Mouse (Mus musculus) megakaryocyte-erythroid progenitor cell, adult 5-6 weeks (primary cell): Measurements from ENCODE around the gene Sema7a. TPM values are rescaled to one million over a fixed set of nuclear protein-coding genes. Genes with fewer than 3 reads are reported as not detected.

ENCODE experiments used
- ATAC-seq: replicated peaks from 2 replicates; pipeline ENCODE4 v1.8.0; 2016; ENCODE audit warnings: mild to moderate bottlenecking, inconsistent platforms; ENCODE audit not compliant: severe bottlenecking, poor library complexity, low FRiP score, low TSS enrichment
- total RNA-seq, 2 experiments: library from RNA; stranded (forward) in 1 of 2; stranded (reverse) in 1 of 2; fragments of 200-1000, 215-1000 nt in 1 of 2; fragments of >200 nt in 1 of 2; fragmentation: Nextera tagmentation in 1 of 2; gene quantifications; 2 replicates each; pipeline ENCODE4 v1.2.3; 2014 to 2017

Sema7a gene
- total RNA-seq, 2 experiments from 2014 or later, result not detected

DNA sequence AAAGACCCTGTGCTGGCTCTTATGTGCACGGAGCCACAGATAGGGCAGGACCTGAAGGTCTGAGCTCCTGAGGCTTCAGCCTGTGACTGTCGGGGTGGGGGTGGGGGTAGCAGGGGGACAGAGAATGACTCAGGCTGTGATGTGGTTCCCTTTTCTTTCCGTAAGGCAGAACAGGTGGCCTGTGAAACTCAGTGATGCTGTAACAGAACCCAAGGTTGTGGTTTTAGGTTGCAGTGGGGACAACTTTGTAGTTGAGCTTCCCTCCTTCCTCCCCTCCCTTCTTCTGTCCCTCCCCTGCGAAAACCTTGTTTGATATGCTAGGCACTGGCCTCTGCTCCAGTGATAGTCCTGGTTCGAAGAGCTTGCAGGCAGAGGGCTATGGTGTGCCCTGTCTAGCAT lies 16.9 kb downstream of the Sema7a start:
- no peak for ATAC-seq

DNA sequence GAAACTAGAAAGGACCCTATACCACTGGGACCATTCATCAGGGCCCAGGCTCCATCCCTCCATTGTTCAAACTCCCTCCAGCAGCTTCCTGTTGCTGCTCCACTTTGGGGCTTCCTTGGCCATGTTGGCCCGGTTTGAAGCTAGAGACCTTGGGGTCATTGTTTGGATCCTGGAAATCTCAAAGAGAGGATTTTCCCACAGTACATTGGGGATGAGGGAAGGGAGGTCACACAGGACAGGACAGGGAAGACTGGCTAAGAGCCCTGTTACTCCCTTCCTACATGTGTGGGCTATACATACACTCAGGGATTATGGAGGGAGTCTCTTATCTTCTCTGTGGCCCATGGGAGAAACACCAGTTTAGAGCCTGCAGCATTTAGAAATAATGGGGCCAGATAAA lies 18.7 kb downstream of the Sema7a start:
- ATAC-seq, result no peak

DNA sequence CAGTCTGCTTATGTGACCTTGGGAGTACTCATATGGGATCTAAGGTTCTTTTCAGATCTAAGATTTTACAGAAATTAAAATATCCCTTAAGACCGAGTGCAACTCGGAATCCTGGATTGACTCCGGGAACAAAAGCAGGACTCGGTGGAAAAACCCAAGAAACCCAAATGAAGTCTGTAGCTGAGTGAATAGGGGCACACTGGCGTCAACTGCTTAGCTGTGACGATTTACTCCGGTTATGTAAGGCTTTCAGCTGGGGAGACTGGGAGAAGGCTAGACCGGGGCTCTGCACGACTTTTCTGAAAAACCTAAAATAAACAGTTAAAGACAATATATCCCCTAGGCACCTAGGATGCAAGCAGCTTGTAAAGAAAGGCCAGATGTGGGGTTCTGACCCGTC lies 19.5 kb downstream of the Sema7a start:
- ATAC-seq, result no peak

DNA sequence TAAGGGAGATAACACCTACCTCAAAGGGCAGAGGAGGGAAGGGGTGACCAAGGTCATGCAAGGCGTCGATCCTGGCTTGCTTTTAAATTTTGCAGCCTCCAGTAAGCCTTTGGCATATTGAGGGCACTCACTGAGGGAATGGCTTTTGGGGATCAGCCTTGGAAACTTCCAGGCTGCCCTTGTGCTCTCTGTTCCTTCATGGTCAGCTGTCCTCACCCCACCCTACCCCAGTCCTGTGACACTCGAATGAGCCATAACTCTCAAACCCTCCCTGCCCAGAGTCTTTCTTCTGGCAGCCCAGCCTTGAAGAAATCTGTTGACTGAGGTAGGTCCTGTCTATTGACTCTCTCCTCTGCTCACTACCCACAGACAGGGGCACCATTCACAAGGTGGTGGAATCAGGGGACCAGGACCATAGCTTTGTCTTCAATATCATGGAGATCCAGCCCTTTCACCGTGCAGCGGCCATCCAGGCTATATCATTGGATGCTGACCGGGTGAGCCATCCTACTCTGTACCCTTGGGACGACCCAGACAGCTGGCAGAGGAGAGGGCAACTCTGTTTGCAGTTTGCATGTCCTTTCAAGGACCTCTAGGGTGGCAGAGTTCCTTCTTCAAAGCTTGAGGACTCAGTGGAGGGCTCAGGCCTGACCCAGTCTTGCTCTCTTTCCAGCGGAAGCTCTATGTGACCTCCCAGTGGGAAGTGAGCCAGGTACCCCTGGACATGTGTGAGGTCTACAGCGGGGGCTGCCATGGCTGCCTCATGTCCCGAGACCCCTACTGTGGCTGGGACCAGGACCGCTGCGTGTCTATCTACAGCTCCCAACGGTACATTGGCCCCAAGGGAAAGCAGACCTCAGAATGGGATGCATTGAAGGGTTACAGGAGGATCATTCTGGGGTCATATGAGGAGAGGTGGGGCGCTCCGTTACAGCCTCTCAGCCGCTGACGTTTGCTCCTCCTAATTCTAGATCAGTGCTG lies 20.3 kb downstream of the Sema7a start:
- ATAC-seq, result no peak

DNA sequence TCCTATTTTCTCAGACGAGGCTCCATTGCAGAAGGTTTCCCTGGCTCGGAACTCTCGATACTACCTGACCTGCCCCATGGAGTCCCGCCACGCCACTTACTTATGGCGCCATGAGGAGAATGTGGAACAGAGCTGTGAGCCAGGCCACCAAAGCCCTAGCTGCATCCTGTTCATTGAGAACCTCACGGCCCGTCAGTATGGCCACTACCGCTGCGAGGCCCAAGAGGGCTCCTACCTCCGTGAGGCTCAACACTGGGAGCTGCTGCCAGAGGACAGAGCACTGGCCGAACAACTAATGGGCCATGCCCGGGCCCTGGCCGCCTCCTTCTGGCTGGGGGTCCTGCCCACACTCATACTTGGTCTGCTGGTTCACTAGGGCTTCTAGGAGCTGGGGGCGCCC lies 21.3 kb downstream of the Sema7a start:
- ATAC-seq, result no peak

DNA sequence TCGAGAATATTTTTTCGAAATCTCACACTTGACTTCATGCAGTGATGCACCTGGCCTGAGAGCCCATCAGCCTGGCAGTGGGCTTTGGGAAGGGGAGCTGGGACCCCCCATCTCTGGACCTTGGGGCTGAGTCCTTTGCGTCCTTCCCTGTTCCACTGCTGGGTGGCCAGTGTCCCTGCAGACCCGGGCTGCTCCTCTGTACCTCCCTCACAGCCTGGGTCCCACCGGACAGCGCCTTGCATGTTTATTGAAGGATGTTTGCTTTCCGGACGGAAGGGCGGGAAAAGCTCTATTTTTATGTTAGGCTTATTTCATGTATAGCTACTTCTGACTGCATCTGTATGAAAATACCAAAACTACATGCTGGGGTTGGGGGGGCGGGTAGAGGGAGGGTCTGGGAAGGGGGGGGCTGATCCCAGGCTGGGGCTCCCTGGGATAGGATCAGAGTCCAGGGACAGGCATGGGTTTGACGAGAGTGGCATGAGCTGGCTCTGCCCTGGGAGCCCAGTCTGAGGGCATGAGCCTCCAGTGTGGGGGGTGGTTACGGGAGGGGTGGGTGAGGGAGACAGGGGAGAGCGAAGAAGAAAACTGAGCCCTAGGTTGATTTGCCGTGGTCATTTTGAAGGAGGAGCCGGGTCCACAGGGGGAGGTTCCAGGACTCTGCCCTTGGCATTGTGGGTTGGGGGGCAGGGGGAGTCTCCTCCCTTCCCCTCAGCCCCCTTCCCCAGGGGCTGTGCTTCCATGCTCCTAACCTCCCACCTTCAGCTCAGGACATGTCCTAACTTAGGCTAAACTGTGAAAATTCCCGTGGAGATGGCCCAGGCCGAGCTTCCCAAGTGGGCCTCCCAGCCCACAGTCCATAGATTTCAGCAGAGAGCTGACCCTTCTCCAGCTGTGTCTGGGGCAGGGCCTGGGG lies 22.2 kb downstream of the Sema7a start:
- no peak for ATAC-seq

DNA sequence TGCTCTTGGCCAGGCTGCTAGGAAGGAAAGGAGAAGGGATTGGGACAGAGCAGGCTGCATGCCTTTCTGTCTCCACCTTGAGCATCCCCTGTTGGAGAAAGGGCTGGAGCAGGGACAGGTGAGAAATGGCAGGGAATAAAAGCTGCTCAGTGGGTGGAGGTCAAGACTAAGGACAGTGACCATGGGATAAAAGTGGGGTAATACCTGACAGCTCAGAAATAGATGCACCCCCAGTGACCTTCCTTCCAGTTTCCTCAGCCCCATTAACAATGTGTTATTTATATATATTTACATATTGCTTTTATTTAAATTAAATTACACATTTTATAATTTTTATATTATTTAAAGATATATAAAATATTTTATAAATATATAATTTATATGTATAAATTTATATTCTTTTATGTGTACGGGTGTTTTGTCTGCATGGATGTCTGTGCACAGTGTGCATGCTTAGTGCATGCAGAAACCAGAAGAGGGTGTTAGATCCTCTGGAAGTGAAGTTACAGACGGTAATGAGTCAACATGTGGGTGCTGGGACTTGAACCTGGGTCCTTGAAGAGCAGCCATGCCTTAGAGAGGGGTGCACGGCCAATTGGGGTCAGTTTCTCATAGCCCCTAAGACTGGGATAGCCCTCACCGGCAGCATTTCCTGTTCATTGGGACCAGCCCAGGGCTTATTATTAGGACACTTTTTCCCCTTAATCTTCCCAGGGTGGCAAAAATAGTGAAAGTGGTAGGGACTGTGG lies 23.5 kb downstream of the Sema7a start:
- ATAC-seq, result no peak

DNA sequence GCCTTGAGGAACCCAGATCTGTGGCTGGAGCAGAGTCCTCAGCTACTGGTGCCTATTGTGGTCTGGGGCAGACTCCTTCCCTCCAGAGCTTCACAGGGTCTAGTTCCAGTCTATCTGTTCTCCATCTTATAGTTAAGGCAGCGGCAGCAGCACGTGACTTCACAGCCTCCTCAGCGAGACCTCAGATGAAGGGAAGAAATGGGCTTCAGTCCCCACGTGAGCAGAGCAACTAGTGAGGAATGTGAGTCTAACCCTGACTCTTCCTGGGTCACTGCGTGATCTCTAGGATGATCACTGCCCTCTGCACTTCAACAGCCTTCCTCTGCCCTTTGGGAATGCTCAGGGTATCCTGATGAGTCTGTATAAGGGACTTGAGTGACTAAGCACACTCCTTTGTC lies 24.1 kb downstream of the Sema7a start:
- ATAC-seq, result no peak

DNA sequence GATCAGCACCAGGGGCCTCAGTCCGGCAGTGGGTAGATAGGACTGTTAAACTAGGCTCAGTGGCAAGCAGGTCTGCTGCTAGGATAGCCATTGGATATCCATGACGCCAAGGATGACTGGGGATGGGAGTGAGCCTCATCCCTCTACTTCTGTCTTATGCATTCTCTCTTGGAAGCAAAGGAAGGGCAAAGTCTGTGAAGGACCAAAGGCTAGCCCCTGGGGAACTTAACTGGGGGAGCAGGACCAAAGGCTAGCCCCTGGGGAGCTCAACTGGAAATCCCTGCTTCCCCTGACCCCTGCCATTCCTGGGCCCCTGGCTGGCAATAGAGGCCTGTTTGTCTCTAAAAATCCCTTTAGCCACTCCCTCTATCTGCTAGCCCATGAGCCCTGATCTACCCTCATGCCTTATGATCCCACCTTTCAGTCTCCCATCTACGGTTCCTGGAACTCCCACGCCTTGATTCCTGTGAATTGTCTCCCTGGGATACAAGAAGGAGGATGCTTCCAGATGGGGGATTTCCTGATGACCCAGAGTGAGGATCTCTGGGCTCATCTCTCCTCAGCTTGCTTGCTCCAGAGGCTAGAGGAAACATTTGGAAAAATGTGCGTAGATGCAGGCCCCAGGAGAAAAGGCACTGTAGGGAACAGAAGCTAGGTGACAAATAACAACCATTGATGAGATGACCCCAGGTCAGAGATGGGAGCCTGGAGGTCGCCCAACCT lies 24.8 kb downstream of the Sema7a start:
- ATAC-seq, result no peak

DNA sequence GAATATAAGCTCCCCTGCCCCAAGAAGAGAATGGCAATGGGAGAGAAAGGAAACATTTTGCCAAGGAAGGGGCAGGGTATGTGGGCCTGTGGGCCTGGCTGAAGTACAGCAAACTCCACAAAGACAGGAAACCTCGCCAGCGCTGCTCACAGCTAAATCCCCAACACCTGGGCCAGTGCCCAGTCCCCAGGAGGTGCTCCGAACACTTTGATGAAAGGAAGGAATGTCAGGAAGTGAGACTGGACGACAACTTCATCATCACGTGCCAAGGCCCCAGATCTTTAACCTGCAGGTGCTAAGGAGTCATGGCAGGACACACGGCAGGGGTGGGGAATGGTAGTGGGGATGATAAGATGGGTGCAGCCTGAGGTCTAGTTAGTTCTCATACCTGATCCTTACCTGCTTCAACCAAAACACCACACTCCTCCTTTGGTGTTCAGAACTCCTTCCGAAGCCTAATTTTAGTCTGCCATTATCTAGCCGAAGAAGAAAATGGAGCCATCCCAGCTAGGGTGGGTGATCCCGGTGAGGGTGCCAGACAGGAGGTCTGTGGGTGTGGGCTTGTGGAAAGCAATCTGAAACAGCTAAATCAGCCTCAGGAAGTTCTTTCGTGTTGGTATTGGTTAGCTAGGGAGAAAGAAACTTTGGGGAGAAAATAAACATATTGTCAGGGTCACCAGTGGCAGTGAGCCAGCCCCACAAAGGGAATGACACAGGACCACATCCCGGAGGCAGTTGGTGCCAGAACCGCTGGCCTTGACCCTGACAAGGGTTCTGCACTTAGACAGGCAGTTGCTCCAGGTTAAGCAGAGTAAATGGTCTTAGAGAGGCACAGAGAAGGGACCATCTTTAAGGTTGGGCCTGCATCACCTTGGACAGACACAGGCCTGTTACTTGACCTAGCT lies 25.6 kb downstream of the Sema7a start:
- no peak for ATAC-seq

DNA sequence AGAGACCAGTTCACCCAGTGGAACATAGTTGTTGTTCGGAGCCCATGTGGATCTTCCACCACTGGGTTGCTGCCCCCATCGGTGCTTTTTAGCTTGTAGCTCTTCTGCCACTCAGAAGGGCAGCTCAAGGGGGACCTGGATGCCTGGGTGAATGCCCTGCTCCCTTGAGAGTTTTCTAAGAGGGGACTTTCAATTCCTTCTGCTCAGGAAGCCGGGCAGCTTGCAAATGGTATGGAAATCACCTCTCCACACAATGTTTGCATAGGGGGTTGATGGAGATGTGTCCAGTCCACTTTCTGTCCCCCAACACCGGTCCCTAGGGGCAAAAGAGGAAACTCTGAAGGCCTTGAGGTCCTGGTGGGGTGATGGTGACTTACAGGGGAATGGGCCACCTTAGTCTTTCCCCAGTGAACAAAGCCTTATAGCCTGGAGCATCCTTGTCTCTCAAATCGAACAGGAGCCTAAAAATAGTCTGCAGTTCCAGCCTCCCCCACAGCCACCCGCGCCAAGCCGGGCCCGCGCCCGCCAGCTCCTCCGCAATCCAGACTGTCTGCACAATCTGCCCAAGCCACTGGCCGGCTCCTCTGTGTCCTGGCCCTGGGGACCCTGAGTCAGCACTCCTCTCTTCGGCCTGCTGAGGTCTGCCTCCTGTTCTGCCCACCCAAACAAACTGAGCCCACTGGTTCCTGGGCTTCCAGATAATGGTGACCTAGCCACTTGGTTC lies 27.5 kb downstream of the Sema7a start:
- no peak for ATAC-seq

DNA sequence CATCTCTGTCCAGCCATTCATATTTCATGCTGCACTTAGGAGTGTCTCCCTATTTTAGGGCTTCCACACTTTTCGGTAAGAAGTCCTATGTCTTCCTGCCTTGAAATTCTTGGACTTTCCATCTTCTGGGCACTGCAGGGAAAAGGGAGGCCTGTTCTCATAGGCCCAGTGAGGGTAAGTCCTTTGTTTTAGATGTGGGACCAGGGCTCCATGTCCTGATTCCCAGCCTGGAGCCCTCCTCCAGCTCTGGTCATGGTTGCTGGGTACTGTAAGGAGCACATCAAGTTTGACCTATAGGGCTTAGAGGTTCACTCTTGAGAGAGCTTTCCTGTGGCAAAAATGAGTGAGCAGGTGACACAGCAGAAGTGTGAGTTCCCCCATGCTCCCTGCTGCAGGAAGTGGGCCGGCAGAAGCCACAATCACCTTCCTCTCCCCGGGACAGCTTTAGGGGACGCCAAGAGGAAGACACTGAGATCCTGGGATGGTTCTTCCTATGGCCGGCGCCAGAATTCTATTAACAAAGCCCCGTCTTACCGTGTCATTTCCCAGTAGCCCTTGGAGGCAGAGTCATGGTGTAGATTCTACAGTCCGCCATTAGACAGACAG lies 28.4 kb downstream of the Sema7a start:
- no peak for ATAC-seq

DNA sequence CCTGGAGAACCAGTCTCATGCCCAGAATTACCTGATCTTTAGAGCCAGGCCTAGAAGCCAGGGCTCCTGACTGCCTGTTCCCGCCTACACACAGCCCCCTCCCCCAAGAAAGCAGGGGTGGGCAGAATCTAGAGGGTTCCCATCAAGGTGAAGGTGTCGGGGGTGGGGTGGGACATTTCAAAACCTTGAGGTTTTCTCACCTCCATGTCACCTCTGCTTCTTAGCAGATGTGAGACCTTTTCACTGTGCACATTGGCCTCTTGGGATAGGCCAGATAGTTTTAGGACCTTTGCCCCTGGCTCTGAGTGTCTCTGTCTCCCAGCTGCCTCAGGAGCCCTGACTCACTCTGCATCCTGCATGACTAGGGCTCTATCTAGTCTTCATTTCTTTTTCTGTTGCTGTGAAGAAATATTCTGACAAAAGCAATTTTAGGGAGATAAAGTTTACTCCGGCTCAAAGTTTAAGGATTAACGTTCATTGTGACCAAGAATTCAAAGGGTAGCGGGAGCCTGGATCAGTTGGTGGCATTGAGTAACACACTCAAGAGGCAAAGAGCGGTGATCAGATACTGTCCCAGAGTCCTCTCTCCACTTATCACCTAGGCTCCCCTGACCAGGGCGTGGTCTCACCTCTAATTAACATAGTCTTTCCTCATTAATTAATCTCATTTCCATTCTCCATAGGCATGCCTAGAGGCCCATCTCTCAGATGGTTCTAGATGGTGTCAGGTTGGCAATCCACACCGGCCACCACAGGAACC lies 29.1 kb downstream of the Sema7a start:
- ATAC-seq, result no peak

DNA sequence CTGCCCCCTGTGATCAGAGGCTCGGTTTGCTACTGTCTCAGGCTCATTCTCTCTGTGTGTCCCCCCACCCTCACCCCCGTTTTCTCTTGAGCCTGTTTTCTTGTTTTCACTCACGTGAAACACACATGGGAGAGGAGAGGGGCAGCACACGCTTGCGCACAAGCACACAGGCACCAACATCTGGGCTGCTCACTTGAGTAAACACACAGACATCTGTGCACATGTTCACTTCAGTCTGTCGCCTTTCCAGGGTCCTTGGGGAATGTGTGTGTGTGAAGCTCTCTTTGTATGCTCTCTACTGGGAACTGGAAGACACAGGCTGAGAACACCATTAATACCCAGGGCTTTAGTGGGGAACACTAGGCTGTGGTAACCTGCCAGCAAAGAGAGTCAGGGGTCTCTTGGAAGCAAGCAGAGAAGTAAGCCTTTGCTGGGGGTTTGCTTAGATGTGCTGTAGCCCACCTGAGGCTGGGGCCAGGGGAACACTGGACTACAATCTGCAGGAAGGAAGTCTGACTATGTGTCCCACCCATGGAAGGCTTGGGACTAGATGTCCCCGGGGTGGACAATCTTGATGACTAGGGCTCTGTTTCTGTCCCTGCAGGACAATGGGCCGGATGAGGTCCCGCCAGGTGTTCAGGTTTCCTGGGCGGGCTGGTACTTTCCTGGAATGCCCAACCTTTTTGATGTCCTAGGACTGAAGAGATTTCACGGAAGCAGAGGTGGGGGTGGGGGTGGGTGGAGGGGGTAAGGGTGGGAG lies 30.0 kb downstream of the Sema7a start:
- ATAC-seq, result no peak

DNA sequence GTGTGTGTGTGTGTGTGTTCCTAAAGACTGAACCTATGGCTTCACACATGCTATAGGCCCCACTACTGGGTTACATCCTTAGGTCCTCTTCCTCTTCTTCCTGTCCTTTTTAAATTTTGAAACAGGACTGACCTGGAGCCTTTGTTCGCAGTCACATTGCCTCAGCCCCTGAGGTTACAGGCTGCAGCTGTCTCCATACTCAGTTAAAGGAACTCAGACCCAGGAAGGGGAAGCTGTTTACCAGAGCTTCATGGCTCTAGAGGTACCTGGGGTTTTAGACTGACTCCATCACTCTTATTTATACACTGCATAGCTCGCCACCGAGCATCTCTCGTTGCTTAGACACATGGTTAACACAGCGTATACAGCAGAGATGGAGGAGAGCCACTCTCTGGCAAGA lies 31.5 kb downstream of the Sema7a start:
- no peak for ATAC-seq

DNA sequence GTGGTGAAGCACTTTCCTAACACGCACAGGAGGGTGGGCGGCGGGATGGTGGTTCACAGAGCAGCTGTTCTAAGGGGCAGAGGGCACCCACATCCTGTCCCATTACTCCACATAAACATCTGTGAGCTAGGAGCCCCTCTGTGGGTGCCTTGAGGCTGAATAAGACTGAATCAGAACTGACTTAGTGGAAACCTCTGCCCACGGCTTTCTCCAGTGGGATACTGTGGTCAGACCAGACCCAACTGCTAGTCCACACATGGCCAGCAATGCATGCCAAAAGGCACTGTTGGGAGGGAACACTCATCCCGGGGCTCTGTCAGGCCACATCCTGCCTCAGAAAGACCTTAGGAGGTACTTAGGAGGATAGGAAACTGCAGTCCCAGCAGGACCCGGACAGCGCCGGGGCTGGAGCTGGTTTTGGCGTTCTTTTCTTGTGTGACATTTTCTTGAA lies 32.3 kb downstream of the Sema7a start:
- no peak for ATAC-seq
